Mouse (Mus musculus) C2C12 (cell line): ENCODE results near the gene CK137956.

Source experiments
- CEBPB ChIP-seq: IDR thresholded peaks from one replicate; pipeline ENCODE4 v1.6.1; 2011; ENCODE audit warnings: low read depth, mild to moderate bottlenecking, control low read depth, moderate library complexity
- CTCF ChIP-seq: IDR thresholded peaks from one replicate; pipeline ENCODE4 v1.5.1; 2011; ENCODE audit not compliant: control insufficient read depth, insufficient read depth, insufficient read length
- MAX ChIP-seq: IDR thresholded peaks from one replicate; pipeline ENCODE4 v1.6.1; 2011; ENCODE audit warnings: mild to moderate bottlenecking, control low read depth
- MYOD1 ChIP-seq: IDR thresholded peaks from one replicate; pipeline ENCODE4 v1.6.1; 2011; ENCODE audit warnings: low read depth; ENCODE audit not compliant: control insufficient read depth, insufficient read length
- USF1 ChIP-seq: IDR thresholded peaks from one replicate; pipeline ENCODE4 v1.6.1; 2011; ENCODE audit warnings: low read depth, mild to moderate bottlenecking, control low read depth, moderate library complexity

GRCm38 (mm10) chr4:127947696-127948095 lies 23.1 kb downstream of the CK137956 start:
- TF ChIP-seq CTCF (no peak), MAX (no peak), CEBPB (no peak), USF1 (no peak), MYOD1 (no peak)
